Mouse (Mus musculus) stomach, embryonic 16.5 days (tissue): Measurements from ENCODE around the gene Bloc1s1. TPM values are rescaled to one million over a fixed set of nuclear protein-coding genes. Genes with fewer than 3 reads are reported as not detected.

Experiments
- ATAC-seq: fragments of 200-750 bp; cut with Nextera tagmentation; 2 replicates; pipeline ENCODE4 v1.8.0; 2017; ENCODE audit warnings: moderate number of reproducible peaks, moderate TSS enrichment; ENCODE audit not compliant: insufficient read depth, low FRiP score
- H3K27ac ChIP-seq: fragments of 300-500 bp; sonication (generic); 2 replicates; pipeline ENCODE4 v1.5.1; 2014; ENCODE audit warnings: low read length
- H3K27me3 ChIP-seq: fragments of 300-500 bp; sonication (generic); 2 replicates; pipeline ENCODE4 v1.6.1; 2014; ENCODE audit warnings: low read length, control low read depth, mixed read lengths; ENCODE audit not compliant: control insufficient read depth, insufficient read depth
- H3K36me3 ChIP-seq: fragments of 300-500 bp; sonication (generic); 2 replicates; pipeline ENCODE4 v1.6.1; 2014; ENCODE audit warnings: low read length; ENCODE audit not compliant: control insufficient read depth, insufficient read depth
- H3K4me1 ChIP-seq: fragments of 300-500 bp; sonication (generic); 2 replicates; pipeline ENCODE4 v1.6.1; 2014; ENCODE audit warnings: low read length, control low read depth, mixed read lengths; ENCODE audit not compliant: control insufficient read depth, insufficient read depth
- H3K4me2 ChIP-seq: fragments of 300-500 bp; sonication (generic); 2 replicates; pipeline ENCODE4 v1.6.1; 2014; ENCODE audit warnings: low read depth, low read length, mixed read lengths
- H3K4me3 ChIP-seq: fragments of 300-500 bp; sonication (generic); replicated peaks from 2 replicates; pipeline ENCODE4 v1.5.1; 2014; ENCODE audit warnings: mild to moderate bottlenecking, low read length
- H3K9ac ChIP-seq: fragments of 300-500 bp; sonication (generic); 2 replicates; pipeline ENCODE4 v1.6.1; 2014; ENCODE audit warnings: low read length
- H3K9me3 ChIP-seq: fragments of 300-500 bp; sonication (generic); replicated peaks from 2 replicates; pipeline ENCODE4 v1.6.1; 2016; ENCODE audit warnings: low read length, control low read depth; ENCODE audit not compliant: control insufficient read depth
- WGBS: fragments of 180-500 bp; shearing (Covaris S2); extraction: QIAGEN DNeasy Blood & Tissue Kit; methylation state at CpG from one replicate; pipeline ENCODE4 v1.1.7; 2014; 5-methylcytosine and 5-hydroxymethylcytosine counted together
- polyA plus RNA-seq: library from polyadenylated mRNA; unstranded; fragments of >200 nt; fragmentation: Nextera tagmentation; extraction: Ambion mirVana; gene quantifications from 2 replicates; pipeline ENCODE4 v1.2.1, GENCODE M21; 2015

The Bloc1s1 gene
- polyA plus RNA-seq, 1 experiment from 2014 or later, result 206 TPM

GRCm38 (mm10) chr10:128913696-128914095 lies 10.1 kb downstream of the Bloc1s1 start:
- no peaks in the 10 kb centered on the region for H3K27me3 ChIP-seq
- no peak for ATAC-seq
- H3K4me2 ChIP-seq, result no peak overlapping the region
- no peak overlapping the region for H3K9ac ChIP-seq
- H3K4me1 ChIP-seq, result peaks cover 15% of the 10 kb centered on the region
- no peak overlapping the region for H3K4me3 ChIP-seq
- H3K36me3 ChIP-seq, result no peaks in the 10 kb centered on the region
- H3K27ac ChIP-seq, result no peak overlapping the region
- H3K9me3 ChIP-seq, result no peaks in the 10 kb centered on the region
- WGBS, result 87% methylated on average over 12 of the region's 12 CpGs

GRCm38 (mm10) chr10:128913219-128913618 lies 10.6 kb downstream of the Bloc1s1 start:
- ATAC-seq, result no peak
- WGBS, result 9% methylated on average over 5 of the region's 5 CpGs
- no peak overlapping the region for H3K9ac ChIP-seq
- H3K4me2 ChIP-seq, result no peak overlapping the region
- H3K4me3 ChIP-seq, result no peak overlapping the region
- no peaks in the 10 kb centered on the region for H3K9me3 ChIP-seq
- H3K27ac ChIP-seq, result 0 out of 2 replicates have a peak overlapping the region, but pooled peaks have one; percentile 56
- no peaks in the 10 kb centered on the region for H3K27me3 ChIP-seq
- H3K36me3 ChIP-seq, result no peaks in the 10 kb centered on the region
- peaks cover 11% of the 10 kb centered on the region for H3K4me1 ChIP-seq

- Histone ChIP-seq H3K27ac (0 out of 2 replicates have a peak overlapping the region, but pooled peaks have one; percentile 56), H3K4me3 (no peak overlapping the region), H3K9ac (no peak overlapping the region), H3K27me3 (no peaks in the 10 kb centered on the region), H3K4me2 (no peak overlapping the region), H3K36me3 (no peaks in the 10 kb centered on the region), H3K9me3 (no peaks in the 10 kb centered on the region), H3K4me1 (peaks cover 9% of the 10 kb centered on the region)
- WGBS, result 71% methylated on average over 4 of the region's 4 CpGs
- no peak for ATAC-seq
These were observed 11.0 kb downstream of the Bloc1s1 start for GRCm38 (mm10) chr10:128912791-128913190.

GRCm38 (mm10) chr10:128912268-128912667 lies 11.6 kb downstream of the Bloc1s1 start:
- no peaks in the 10 kb centered on the region for H3K9me3 ChIP-seq
- no peak overlapping the region for H3K4me2 ChIP-seq
- peaks cover 9% of the 10 kb centered on the region for H3K4me1 ChIP-seq
- no peak for ATAC-seq
- no peak overlapping the region for H3K27ac ChIP-seq
- no peak overlapping the region; the same call in 1 of the 2 replicates for H3K9ac ChIP-seq
- no peak overlapping the region for H3K4me3 ChIP-seq
- no peaks in the 10 kb centered on the region for H3K36me3 ChIP-seq
- 85% methylated on average over 4 of the region's 4 CpGs for WGBS
- H3K27me3 ChIP-seq, result no peaks in the 10 kb centered on the region

- Histone ChIP-seq H3K9me3 (no peaks in the 10 kb centered on the region), H3K9ac (no peak overlapping the region), H3K27me3 (no peaks in the 10 kb centered on the region), H3K27ac (no peak overlapping the region), H3K4me1 (peaks cover 9% of the 10 kb centered on the region), H3K4me3 (peak overlapping the region; percentile 86), H3K4me2 (peak overlapping the region; percentile 61), H3K36me3 (no peaks in the 10 kb centered on the region)
- ATAC-seq, result no peak
- WGBS, result 94% methylated on average over 6 of the region's 6 CpGs
These were observed 12.4 kb downstream of the Bloc1s1 start for GRCm38 (mm10) chr10:128911430-128911829.

GRCm38 (mm10) chr10:128910066-128910841 lies 13.6 kb downstream of the Bloc1s1 start:
- Histone ChIP-seq H3K27ac (peak overlapping the region; percentile 93), H3K4me1 (peaks cover 9% of the 10 kb centered on the region), H3K27me3 (no peaks in the 10 kb centered on the region), H3K9me3 (no peaks in the 10 kb centered on the region), H3K36me3 (no peaks in the 10 kb centered on the region), H3K9ac (peak overlapping the region; percentile 97), H3K4me2 (peak overlapping the region; percentile 61), H3K4me3 (peak overlapping the region; percentile 86)
- under 1% methylated on average over 65 of the region's 66 CpGs for WGBS
- peak; percentile 33 for ATAC-seq

GRCm38 (mm10) chr10:128909567-128910028 lies 14.2 kb downstream of the Bloc1s1 start:
- under 1% methylated on average over 35 of the region's 41 CpGs for WGBS
- Histone ChIP-seq H3K9ac (peak overlapping the region; percentile 97), H3K4me2 (peak overlapping the region; percentile 61), H3K4me3 (peak overlapping the region; percentile 86), H3K4me1 (peaks cover 9% of the 10 kb centered on the region), H3K27me3 (no peaks in the 10 kb centered on the region), H3K36me3 (no peaks in the 10 kb centered on the region), H3K27ac (peak overlapping the region; percentile 93), H3K9me3 (no peaks in the 10 kb centered on the region)
- ATAC-seq, result peak; percentile 89

GRCm38 (mm10) chr10:128908778-128909448 lies 14.9 kb downstream of the Bloc1s1 start:
- 48% methylated on average over 13 of the region's 13 CpGs for WGBS
- Histone ChIP-seq H3K27me3 (no peaks in the 10 kb centered on the region), H3K9me3 (no peaks in the 10 kb centered on the region), H3K27ac (peak overlapping the region; percentile 93), H3K4me2 (peak overlapping the region; percentile 61), H3K36me3 (no peaks in the 10 kb centered on the region), H3K9ac (peak overlapping the region; percentile 97), H3K4me3 (peak overlapping the region; percentile 86), H3K4me1 (peaks cover 9% of the 10 kb centered on the region)
- no peak for ATAC-seq

GRCm38 (mm10) chr10:128904812-128905211 lies 19.0 kb downstream of the Bloc1s1 start:
- Histone ChIP-seq H3K36me3 (no peaks in the 10 kb centered on the region), H3K4me2 (no peak overlapping the region), H3K27ac (no peak overlapping the region), H3K9me3 (no peaks in the 10 kb centered on the region), H3K9ac (no peak overlapping the region), H3K4me1 (0 out of 2 replicates have a peak, but pooled peaks cover 3% of the 10 kb centered on the region), H3K4me3 (no peak overlapping the region), H3K27me3 (no peaks in the 10 kb centered on the region)
- WGBS, result 80% methylated on average over 5 of the region's 5 CpGs
- no peak for ATAC-seq
